Mouse (Mus musculus) embryo, embryonic 10 days (tissue): Measurements from ENCODE around the gene Hist1h4f.
"Not testable (repeated sequence)": the region's sequence is repeated elsewhere in the genome, so short reads cannot be mapped to it uniquely, and the experiment has no call there.

Experiments used
- DNase-seq: peaks from one replicate; pipeline ENCODE4 v3.0.0-alpha.2; 2015; ENCODE audit warnings: low spot score

The Hist1h4f gene

DNA sequence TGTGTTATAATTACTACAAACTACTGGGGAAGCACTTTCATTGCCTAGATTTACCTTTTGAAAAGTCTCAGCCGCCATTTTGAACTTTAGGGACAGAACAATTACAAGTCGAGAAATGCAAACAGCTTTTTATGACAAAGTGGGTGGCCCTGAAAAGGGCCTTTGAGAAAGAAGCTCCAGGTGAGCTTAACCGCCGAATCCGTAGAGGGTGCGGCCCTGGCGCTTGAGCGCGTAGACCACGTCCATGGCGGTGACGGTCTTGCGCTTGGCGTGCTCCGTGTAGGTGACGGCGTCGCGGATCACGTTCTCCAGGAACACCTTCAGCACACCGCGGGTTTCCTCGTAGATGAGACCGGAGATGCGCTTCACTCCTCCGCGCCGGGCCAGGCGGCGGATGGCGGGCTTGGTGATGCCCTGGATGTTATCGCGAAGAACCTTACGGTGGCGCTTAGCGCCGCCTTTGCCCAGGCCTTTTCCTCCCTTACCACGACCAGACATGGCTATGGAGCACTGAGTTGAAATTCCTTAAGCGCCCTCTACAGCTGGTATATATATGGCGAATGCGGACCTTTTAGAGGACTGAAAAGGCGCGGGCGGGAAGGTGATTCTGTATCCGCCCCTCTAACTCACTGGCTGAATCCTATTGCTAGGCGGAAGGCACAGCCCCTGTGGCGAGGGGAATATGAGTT, at the start of gene Hist1h4f:
Gene Hist1h4f (minus strand): TSS at position 503 of the 689 bp plus-strand sequence.
- peak; percentile 95 for DNase-seq

DNA sequence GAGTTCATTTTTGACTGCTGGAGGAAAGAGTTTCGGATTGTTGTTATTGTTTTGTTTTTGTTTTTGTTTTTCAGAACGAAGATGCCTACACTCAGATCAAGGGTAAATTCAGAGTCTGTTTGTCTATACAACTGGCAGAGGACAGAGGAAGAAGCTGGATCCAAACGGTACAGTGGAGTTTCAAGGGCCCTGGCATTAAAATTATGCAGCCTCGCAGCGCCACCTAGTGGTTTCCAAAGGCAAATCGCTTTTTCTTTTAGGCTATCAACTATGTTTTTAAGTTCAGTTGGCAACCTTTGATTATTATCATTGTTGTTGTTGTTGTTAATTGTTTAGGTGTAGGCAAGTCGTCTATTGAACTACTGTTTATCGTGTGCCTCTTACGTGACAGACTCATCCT, 46.5 kb upstream of the Hist1h4f start:
- DNase-seq, result peak; percentile 79

DNA sequence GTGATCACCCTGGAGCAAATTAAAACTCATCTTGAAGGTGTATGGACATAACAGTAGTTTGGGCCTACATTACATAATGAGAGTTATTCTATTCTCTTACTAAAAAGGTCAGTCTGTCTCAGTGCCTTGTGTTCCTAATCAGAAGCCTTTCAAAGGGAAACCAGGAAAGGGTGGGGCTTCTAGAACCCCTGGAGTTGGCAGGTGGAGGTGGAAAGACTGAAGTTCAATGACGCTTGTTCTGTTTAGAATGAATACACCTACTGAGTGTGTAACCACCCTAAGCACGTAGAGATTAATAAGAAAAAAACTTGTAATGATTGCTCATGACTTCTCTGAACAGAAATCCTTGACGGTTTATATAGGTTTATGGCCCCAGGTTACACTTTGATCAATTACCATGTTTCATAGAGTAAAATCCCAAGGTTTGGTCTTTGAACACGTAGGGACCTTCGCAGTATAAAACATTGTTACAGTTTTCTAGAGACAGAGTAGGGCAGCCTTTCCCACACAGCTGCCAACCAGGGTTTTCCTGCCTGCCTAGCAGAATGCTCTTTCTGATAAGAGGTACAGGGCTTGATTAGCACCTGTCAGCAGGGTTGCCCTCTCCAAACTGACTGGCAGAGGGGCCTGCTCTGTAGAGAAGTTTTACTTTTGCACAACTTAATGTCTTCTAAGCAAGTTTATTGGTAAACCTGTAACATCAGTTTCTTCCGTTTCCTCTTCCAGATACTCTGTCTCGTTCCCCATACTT, 44.3 kb upstream of the Hist1h4f start:
- no peak for DNase-seq

DNA sequence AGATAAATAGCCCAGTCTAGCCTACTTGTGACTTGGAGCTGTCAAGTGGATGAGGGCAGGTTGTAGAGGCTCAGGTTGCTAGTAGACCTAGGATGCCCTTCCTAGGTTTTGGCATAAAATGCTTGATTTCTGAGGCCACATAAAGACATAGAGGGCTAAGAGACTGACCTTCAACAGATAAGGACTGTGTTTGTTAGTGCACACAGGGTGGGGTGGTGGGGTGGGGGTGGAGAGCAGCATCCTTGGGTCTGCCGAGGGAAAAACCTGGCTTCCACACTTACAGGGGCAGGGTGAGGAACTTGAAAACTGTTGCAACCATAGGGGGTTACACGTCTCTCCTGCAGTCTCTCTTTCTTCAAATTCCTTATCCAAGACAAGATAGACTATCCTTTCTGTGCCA, 43.7 kb upstream of the Hist1h4f start:
- DNase-seq, result no peak

DNA sequence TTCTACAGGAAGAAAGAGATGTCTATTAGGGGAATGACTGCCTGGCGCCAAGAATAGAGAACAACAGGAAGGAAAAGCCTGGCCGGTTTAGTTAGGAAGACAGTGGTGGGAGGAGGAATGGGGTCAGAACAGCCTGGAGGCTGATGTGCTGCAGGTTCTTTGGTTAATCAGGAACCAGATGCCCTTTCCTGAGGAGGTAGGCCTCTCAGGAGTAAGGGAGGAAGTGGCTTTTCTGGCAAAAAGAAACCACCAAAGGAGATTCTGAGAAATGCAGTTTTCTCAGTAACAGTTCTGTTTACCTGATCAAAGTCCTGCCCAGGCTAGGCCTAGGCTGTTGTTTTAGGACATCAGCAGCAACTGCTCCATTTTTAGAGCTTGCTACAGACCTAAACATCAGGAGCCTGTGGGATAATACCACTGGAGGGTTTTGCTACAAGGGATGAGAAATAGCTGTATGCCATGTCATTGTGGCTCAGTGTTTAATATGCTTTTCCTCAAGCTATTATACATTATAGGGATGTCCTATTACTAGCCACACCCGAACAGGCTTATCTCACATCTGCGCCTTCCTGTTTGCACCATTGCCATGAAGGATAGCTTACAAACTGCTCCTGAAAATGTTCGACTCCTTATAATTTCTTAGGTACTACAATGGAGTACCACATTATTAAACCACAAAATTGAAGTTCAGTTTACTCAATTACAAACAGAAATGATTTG, 41.8 kb upstream of the Hist1h4f start:
- no peak for DNase-seq

DNA sequence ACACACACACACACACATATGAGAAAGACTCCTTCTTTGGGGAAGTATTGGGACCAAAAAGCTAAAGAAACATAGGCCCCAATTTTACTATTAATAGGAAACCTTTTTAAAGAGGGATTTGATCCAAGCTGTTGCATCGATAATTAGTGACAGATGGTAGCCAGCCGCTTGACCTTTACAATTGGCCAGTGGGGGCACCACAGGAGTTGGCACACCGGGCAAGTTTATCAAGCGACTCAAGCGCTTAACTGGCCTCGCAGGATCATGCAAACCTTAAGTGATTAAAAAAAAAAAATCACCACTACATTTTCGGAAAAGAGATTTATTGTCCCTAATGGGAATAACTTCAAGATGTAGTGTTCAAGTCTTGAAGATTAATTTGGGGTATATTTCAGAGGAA, 41.2 kb upstream of the Hist1h4f start:
- DNase-seq, result no peak

DNA sequence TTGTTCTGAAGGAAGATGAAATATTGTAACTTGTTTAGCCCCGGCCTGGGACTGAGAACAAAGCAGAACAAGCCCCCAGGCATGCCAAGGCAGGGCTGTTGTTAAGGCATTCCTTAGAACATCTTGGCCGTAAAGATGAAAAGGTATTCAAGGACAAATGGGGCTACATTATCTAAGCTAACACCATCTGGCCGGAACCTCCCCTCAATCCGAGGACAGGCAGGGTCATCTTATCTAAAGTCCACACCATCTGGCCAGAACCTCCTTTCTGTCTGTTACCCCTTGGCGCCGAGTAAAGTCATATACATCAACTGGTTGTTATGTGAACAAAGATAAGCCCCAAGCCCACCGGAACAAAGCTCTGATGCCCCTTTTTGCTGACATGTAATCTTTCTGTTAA, 40.4 kb upstream of the Hist1h4f start:
- not testable (repeated sequence) for DNase-seq

DNA sequence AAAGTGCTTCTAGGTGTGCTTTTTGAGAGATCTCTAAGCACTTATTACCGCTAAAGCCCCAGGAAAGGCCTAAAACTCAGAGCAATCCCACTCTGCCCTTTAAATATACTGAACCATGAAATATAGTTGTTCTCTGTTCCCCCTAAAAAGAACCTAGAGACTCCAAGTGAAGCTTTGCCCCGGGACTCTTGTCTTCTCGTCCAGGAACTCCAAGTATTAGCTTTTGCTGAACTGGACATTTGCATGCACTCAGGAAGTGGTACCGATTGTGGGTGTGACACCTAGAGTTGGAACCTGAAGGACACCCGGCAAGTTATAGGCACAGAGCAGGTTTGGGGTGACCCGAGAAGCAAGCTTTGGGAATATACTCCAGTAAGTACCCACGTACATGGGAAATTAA, 39.8 kb upstream of the Hist1h4f start:
- DNase-seq, result no peak

DNA sequence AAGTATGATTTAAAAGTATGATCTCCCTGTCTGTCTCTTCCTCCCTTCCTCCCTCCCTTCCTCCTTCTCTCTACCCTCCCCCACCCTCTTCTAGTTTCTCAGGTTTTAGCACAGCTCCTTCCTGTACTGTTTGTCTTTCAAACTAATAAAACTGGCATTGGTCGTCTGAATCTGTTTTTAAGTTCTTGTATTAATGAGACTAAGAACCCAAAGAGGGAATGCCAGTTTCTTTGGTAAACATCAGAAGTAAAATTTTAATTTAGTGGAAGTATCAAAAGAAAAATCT, 35.4 kb upstream of the Hist1h4f start:
- no peak for DNase-seq

DNA sequence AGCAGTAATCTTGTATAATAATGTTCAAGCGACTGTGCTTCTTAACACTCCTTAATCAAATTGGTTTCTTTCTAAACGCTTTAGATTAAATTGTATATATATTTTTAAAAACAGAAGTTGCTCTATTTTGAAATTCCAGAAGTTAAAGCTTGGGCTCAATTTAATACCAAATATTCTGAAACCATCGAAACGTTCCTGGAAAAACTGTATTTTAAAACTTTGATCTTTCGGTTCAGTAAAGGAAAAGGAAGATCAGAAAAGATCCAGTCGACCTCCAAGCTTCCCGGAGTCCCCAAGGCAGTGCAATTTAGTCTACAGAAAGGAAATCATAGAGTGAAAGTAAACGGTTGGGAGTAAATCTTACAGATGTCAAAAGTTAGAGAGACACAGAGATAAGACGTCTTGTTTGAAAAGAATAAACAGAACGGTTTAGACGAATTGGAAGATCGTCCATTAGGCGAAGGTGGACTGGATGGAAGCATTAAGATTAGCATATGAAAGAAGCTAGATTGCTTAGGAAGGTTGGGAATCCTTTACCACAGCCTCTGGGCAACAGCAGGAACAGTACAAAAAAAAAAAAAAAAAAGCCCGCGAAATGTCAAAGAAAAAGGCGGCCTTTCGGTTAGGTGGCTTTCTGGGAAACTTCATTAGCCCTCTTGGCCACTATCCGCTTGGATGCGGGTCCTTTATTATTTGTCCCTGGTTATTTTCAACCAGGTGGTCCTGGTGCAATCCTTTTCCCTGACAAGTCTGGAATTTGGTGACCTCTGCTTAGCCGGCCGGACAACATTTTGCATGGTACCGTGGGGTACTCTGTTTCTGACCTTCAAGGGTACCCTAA, 34.9 kb upstream of the Hist1h4f start:
- DNase-seq, result peak; percentile 45

DNA sequence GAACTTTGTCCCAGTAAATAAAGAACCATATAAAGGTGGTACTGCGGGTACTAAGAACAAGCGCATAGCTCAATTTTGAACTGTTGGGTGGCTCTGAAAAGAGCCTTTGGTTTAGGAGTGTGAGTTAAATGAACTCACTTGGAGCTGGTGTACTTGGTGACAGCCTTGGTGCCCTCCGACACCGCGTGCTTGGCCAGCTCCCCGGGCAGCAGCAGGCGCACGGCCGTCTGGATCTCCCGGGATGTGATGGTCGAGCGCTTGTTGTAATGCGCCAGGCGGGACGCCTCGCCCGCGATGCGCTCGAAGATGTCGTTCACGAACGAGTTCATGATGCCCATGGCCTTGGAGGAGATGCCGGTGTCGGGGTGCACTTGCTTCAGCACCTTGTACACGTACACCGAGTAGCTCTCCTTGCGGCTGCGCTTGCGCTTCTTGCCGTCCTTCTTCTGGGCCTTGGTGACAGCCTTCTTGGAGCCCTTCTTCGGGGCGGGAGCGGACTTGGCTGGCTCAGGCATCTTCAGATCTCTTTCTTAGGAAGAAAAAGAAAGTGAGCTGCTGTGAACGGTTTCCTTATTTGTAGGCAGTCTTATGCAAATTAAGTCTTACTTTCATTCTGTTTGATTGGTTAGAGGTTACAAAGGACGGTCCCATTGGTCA, 34.1 kb upstream of the Hist1h4f start:
- DNase-seq, result peak; percentile 89

DNA sequence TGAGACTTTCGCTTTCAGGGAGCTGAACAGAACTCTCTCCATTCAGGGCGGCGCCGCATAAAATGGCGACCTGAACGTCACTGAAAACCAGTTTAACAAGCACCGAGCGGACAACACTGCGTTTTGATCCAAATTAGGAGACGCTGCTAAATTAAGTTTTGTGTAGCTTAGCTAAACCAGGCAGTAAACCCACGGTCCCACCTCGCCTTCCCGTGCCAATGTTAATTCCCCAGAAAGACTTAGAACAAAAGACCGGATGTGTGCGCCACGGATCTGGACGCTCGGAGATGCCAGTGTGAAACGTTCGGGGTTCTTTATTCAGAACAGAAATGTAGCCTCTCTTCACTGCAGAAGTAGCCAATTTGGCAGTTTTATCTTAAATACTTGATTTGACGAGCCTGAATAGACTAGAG, 33.6 kb upstream of the Hist1h4f start:
- peak; percentile 89 for DNase-seq

DNA sequence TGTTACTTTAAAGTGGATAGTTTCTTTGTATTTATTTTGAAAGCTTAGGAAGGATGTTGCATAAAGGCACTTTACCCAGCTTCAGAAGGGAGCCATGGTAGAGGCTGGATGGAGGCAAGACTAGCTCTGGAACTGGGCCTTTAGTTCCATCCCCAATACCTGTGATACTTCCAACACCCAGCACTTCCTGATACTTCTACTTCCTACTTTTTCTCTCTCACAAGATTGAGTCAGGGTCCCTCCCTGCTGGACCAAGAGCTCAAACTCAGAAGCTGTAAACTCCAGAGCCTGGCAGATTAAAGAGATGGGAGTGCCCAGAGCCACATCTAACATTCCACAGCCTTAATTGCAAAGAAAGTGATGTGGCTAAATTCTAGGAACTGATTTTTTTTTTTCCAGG, 32.9 kb upstream of the Hist1h4f start:
- DNase-seq, result peak; percentile 50

DNA sequence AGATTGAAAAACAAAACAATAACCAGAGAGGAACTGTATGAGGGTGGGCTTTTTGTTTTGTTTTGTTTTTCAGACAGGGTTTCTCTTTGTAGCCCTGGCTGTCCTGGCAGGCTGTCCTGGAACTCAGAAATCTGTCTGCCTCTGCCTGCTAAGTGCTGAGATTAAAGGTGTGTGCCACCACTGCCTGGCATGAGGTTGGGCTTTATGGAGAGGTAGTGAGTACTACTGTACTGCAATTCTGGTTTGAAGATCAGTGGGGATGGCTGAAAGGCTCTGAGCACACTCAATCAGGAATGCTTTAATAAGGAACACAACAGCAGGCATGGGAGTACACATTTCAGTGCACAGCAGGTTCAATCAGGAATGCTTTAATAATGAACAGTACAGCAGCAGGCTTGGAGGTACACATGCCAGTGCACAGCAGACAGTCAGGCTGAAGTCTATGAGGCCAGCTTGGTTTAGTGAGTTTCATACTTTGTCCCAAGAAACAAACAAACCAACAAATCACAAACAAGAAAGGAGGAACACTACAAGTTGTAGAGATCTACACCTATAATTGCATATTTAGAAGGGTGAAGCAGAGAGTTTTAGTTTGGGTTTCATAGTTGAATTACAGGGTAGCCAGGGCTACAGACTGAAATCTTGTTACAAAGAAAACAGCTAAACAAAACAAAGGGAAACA, 32.1 kb upstream of the Hist1h4f start:
- DNase-seq, result peak; percentile 47

DNA sequence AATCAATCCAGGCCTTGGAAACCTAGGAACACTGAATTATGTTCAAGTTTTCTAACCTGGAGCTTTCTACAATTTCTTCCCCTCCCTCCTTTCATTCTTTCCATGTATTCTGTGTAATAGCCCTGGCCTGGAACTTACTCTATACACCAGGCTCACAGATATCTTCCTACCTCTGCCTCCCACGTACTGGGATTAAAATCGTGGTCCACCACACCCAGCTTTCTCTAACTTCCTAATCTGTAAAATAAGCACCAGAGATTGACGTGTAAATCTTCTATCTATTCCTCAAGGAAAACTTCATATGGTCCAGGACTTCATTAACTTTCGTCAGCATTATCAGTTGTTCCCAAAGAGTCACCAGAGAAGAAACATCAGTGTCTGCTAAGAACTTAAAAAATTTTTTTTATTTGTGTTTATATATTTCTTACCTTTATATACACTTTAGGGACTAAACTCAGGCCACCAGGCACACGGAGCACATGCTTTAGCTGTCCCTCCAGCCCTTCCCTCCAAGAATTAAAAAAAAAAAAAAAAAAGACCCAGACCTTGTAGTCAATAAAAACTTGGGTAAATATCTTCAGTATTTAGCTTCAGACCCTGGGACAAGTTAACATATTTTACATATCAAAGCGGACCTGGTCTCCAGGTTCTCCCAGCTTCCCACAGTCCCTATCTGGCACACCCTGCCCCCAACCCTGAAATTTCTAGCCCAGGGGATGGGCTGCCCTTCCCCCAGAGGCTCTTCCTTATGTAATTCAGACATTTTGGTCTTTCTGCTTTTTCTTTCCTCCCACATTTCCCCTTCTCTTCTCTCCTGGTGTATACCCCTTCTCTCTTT, 31.0 kb upstream of the Hist1h4f start:
- DNase-seq, result peak; percentile 47

DNA sequence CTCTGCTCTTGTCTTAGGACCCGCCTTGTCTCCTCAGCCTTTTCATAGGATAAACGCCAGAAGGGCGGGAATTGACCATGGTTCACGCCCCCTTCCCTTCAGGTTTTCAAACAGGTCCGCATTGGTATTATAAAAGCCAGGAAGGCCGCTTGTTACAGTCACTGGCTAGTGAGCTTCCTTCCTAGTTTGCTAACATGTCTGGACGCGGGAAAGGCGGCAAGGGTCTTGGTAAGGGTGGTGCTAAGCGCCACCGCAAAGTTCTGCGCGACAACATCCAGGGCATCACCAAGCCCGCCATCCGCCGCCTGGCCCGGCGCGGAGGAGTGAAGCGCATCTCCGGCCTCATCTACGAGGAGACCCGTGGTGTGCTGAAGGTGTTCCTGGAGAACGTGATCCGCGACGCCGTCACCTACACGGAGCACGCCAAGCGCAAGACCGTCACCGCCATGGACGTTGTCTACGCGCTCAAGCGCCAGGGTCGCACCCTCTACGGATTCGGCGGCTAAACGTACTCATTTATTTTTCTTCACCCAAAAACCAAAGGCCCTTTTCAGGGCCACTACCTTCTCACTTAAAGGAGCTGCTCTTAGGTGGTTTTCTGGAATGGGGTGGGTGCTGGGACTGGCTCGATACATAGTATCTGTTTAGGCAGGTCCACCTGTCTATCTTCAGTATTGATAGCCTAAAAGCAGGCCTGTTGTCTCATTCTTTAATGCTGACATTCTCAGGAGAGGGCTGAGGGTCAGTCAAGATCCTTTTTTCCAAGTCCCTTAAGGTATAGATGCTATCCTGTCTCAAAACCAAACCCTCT, 30.2 kb upstream of the Hist1h4f start, which contains the start of gene Hist1h4d:
Gene Hist1h4d (plus strand): TSS at position 191 of the 811 bp plus-strand sequence.
- peak; percentile 94 for DNase-seq

DNA sequence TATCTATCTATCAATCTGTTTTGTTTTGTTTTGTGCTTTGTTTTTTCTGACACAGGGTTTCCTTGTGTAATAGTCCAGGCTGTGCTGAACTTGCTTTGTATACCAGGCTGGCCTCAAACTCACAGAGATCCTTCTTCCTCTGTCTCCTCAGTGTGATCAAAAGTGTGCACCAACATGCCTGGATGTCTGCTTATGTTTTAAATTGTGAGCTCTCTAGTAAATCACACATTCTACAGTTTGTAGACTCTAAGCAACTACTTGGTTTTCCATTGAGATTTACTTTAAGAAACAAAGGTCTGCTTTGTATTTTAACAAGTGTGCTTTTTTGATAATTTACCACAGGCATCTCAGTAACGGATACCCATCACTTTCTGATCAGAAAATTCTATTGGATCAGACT, 26.4 kb upstream of the Hist1h4f start:
- DNase-seq, result no peak

DNA sequence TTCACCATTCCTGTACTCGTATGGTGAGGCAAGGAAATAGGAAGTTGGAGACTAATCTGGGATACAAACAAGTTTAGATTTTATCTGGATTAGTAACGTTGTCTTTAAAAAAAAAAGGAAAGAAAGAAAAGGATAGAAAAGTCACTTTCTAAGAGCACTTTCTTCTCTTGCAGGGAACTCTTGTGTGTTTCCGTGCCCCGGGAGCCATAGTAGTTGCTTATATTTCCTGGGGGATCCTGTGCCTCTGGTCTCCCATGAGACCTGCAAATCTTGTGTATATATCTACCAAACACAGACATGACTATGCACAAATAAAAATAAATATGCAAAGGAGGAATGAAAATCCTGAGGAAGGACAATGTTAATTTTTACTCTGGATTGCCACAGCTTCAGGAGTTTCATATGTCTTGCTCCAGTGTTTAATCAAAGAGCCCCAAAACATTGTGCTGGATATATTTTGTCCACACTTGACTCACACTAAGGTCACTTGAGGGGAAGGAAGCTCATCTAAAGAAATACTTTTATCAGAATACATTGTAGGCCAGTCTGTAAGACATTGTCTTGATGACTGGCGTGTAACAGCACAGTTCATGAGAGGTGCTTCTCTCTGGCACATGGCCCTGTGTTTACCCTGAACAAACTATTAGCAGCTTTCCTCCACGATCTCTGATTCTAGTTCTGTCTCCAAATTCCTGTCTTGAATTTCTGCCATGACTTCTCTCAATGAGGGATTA, 25.6 kb upstream of the Hist1h4f start:
- DNase-seq, result no peak
